Mouse (Mus musculus): ENCODE results near the gene Zfp385c.
A peak's percentile ranks its signal among the peaks of the same experiment; 100 is the strongest.

The Zfp385c gene

GRCm38 (mm10) chr11:100716649-100717048 lies 24.4 kb upstream of the Zfp385c start:
- no peak for DNase-seq

GRCm38 (mm10) chr11:100714948-100715347 lies 22.7 kb upstream of the Zfp385c start:
- DNase-seq = no peak

GRCm38 (mm10) chr11:100714534-100714915 lies 22.3 kb upstream of the Zfp385c start:
- DNase-seq = peak; percentile 79 to 92

- peak in 1 of 2 experiments; percentile 70 for DNase-seq
Measured at GRCm38 (mm10) chr11:100713735-100714533, 21.7 kb upstream of the Zfp385c start, which contains the start of gene Hspb9. TSS of gene Hspb9 (plus strand) at chr11:100713850.

- DNase-seq = no peak
Measured at GRCm38 (mm10) chr11:100713174-100713573, 20.9 kb upstream of the Zfp385c start.

GRCm38 (mm10) chr11:100711783-100712615 lies 19.7 kb upstream of the Zfp385c start, which contains the start of gene Kat2a:
TSS of gene Kat2a (minus strand) at chr11:100712465.
- peak; percentile 79 to 83 for DNase-seq

- no peak for DNase-seq
Measured at GRCm38 (mm10) chr11:100710977-100711376, 18.7 kb upstream of the Zfp385c start.

- no peak for DNase-seq
Measured at GRCm38 (mm10) chr11:100710528-100710927, 18.3 kb upstream of the Zfp385c start.

GRCm38 (mm10) chr11:100709201-100709810 lies 17.1 kb upstream of the Zfp385c start:
- DNase-seq = no peak

- no peak for DNase-seq
Measured at GRCm38 (mm10) chr11:100705095-100705747, 13.0 kb upstream of the Zfp385c start.

GRCm38 (mm10) chr11:100703851-100704531 lies 11.7 kb upstream of the Zfp385c start, which contains the start of gene Dhx58:
TSS of gene Dhx58 (minus strand) at chr11:100704271.
- DNase-seq = no peak

GRCm38 (mm10) chr11:100703366-100703765 lies 11.1 kb upstream of the Zfp385c start:
- DNase-seq = peak in 1 of 2 experiments; percentile 63

GRCm38 (mm10) chr11:100702906-100703305 lies 10.7 kb upstream of the Zfp385c start:
- DNase-seq = no peak

GRCm38 (mm10) chr11:100702081-100702851 lies 10.0 kb upstream of the Zfp385c start:
- peak in 1 of 2 experiments; percentile 63 for DNase-seq

- peak in 1 of 2 experiments; percentile 50 for DNase-seq
Measured at GRCm38 (mm10) chr11:100701301-100701700, 9.0 kb upstream of the Zfp385c start.

GRCm38 (mm10) chr11:100700710-100701109 lies 8.5 kb upstream of the Zfp385c start:
- no peak for DNase-seq

- DNase-seq = no peak
Measured at GRCm38 (mm10) chr11:100697921-100698320, 5.7 kb upstream of the Zfp385c start.

- DNase-seq = peak in 1 of 2 experiments; percentile 82
Measured at GRCm38 (mm10) chr11:100694926-100695325, 2.7 kb upstream of the Zfp385c start.

- DNase-seq = no peak
Measured at GRCm38 (mm10) chr11:100693154-100693553, 899 bp upstream of the Zfp385c start.

GRCm38 (mm10) chr11:100690389-100690788 lies 1.9 kb downstream of the Zfp385c start:
- DNase-seq = no peak

- no peak for DNase-seq
Measured at GRCm38 (mm10) chr11:100688443-100688842, 3.8 kb downstream of the Zfp385c start.
